Mouse (Mus musculus): ENCODE data around the gene Snrpd3. TPM values are rescaled to one million over a fixed set of nuclear protein-coding genes. Genes with fewer than 3 reads are reported as not detected.
"Not testable (repeated sequence)": the region's sequence is repeated elsewhere in the genome, so short reads cannot be mapped to it uniquely, and the experiment has no call there.

Snrpd3 gene
- polyA plus RNA-seq, 1 experiment from 2014 or later, result 203 TPM

DNA sequence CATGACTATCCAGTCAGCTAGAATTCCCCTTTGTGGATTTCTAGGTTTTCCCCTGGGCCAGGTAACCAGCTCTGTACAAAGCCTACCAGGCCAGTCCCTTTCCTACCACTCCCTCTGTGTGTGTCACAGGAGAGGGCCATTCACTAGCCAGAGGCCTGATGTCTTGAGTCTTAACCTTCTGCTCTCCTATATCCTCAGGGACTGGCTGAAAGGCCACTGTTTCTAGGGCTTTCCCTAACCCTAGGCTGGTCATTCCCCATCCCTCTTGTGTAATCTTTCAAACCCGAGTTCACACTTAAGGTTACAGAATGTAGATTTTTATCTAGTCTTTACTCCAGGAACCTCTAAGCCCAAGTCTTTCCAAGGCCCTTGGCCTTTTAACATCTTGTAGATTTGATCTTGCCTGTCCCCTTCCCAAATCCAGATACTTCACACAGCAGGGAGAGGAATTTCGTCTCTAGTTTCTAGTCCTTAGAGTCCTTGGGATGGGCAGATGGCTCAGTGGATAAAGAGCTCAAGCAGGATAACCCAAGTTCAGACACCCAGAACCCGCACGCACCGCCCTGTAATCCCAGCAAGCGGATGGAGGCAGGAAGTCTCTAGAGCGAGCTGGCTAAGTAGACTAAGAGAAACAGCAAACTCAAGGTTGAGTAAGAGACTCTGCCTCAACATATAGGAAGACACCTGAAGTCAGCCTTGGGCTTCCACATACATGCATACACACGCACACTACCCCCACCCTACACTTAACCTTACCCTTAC is 3.9 kb upstream of the Snrpd3 start:
- in situ Hi-C loops (cut with MboI; ENCODE audit: low pct_unique_long_range_greater_than_20kb), result no loop called here
- DNase-seq (ENCODE audit: low read depth, low spot score), result no peak
- ATAC-seq, result no peak
- ChIA-PET POLR2A (no interaction called here), CTCF (interaction anchor here (2.0 kb wide), 1 partner anchor 15 kb away, joined by 4 read pairs; no protein-coding TSS in a partner anchor)
- H3K27me3 ChIP-seq, result no peaks in the 10 kb centered on the region
- no peak for TF ChIP-seq CTCF (IDR thresholded peaks at IDR 0.05)

- DNase-seq (ENCODE audit: low read depth, low spot score), result no peak
- in situ Hi-C loops (cut with MboI; ENCODE audit: low pct_unique_long_range_greater_than_20kb), result no loop called here
- ATAC-seq, result no peak
- POLR2A ChIA-PET, result no interaction called here
- H3K27me3 ChIP-seq, result no peaks in the 10 kb centered on the region
- TF ChIP-seq CTCF (IDR thresholded peaks at IDR 0.05), result no peak
- CTCF ChIA-PET, result interaction anchor here (1.6 to 2.0 kb wide), 2 partner anchors 16 to 71 kb away, joined by 3 to 4 read pairs; no protein-coding TSS in a partner anchor
Measured at GRCm38 (mm10) chr10:75514361-75514760, 3.0 kb upstream of the Snrpd3 start.

DNA sequence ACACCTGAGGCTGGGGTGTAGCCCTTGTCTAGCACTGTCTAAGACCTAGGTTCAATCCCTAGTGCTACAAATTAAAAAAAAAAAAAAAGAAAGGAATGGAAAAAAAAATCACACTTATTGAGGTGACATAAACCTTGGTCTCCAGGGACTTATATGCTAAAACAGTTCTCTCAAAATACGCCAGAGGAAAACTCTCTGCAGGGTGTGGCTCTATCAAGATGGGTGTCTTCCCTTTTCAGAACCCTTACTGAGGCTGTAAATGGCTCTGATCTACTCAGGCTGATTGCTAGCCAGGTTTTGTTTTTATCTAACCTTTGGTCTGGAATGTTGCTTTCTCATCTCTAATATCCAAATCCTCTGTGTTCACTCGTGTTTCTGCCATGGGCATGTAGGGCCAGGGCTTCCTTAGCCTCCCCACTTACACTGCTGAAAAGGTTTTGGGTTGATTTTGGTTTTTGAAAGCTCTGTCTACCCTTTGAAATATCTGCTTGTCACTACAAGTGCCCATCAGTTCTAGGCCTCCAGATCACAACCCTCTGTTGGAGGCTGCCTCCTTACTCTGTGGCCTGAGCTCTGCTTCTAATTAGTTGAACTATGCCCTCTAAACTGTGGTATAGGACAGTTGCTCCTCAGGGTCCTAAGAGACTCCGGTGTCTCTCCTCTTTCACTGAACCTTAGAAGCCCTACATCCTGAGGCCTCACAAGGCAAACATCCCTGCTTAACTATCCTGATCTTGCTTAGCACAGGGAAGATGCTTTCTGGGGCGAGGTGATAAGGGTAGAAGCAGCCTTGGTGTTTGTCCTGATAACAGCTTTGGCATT is 1.9 kb upstream of the Snrpd3 start:
- no peak for DNase-seq (ENCODE audit: low read depth, low spot score)
- CTCF ChIA-PET, result interaction anchor here (1.6 to 2.0 kb wide), 2 partner anchors 17 to 70 kb away, joined by 3 to 4 read pairs; no protein-coding TSS in a partner anchor
- no peaks in the 10 kb centered on the region for H3K27me3 ChIP-seq
- in situ Hi-C loops (cut with MboI; ENCODE audit: low pct_unique_long_range_greater_than_20kb), result no loop called here
- POLR2A ChIA-PET, result no interaction called here
- ATAC-seq, result no peak
- no peak for TF ChIP-seq CTCF (IDR thresholded peaks at IDR 0.05)

- ChIA-PET POLR2A (interaction anchor here (0.7 kb wide), 1 partner anchor 33 kb away, joined by 3 read pairs; no protein-coding TSS in a partner anchor), CTCF (interaction anchor here (1.6 kb wide), 1 partner anchor 69 kb away, joined by 3 read pairs; no protein-coding TSS in a partner anchor)
- ATAC-seq (no peak), DNase-seq (ENCODE audit: low read depth, low spot score) (no peak)
- H3K27me3 ChIP-seq, result no peaks in the 10 kb centered on the region
- TF ChIP-seq CTCF (IDR thresholded peaks at IDR 0.05), result no peak
- in situ Hi-C loops (cut with MboI; ENCODE audit: low pct_unique_long_range_greater_than_20kb), result no loop called here
Measured at GRCm38 (mm10) chr10:75516038-75516723, 1.2 kb upstream of the Snrpd3 start.

GRCm38 (mm10) chr10:75516724-75517072 is 653 bp upstream of the Snrpd3 start:
- CTCF ChIA-PET, result interaction anchor here (0.9 kb wide), 1 partner anchor 44 kb away, joined by 3 read pairs; the partner anchor contains the start of gene Lrrc75b
- no peak for DNase-seq (ENCODE audit: low read depth, low spot score)
- POLR2A ChIA-PET, result interaction anchor here (0.7 kb wide), 1 partner anchor 32 kb away, joined by 3 read pairs; no protein-coding TSS in a partner anchor
- in situ Hi-C loops (cut with MboI; ENCODE audit: low pct_unique_long_range_greater_than_20kb), result no loop called here
- no peak for TF ChIP-seq CTCF (IDR thresholded peaks at IDR 0.05)
- no peak for ATAC-seq
- no peaks in the 10 kb centered on the region for H3K27me3 ChIP-seq

- peak; percentile 63 for ATAC-seq
- in situ Hi-C loops (cut with MboI; ENCODE audit: low pct_unique_long_range_greater_than_20kb), result no loop called here
- ChIA-PET POLR2A (interaction anchor here (0.6 to 1.3 kb wide), 4 partner anchors 9 to 20 kb away, joined by 3 to 4 read pairs (median 3); no protein-coding TSS in a partner anchor), CTCF (interaction anchor here (0.9 kb wide), 1 partner anchor 43 kb away, joined by 3 read pairs; the partner anchor contains the start of gene Lrrc75b)
- no peaks in the 10 kb centered on the region for H3K27me3 ChIP-seq
- no peak for TF ChIP-seq CTCF (IDR thresholded peaks at IDR 0.05)
- peak; percentile 77 for DNase-seq (ENCODE audit: low read depth, low spot score)
Measured at GRCm38 (mm10) chr10:75517758-75518143, 400 bp downstream of the Snrpd3 start, which contains the start of gene Gucd1. Gene Gucd1 (minus strand): TSS chr10:75517972.

GRCm38 (mm10) chr10:75520581-75520980 is 3.2 kb downstream of the Snrpd3 start:
- CTCF ChIA-PET, result no interaction called here
- POLR2A ChIA-PET, result no interaction called here
- no peaks in the 10 kb centered on the region for H3K27me3 ChIP-seq
- DNase-seq (ENCODE audit: low read depth, low spot score), result no peak
- no peak for TF ChIP-seq CTCF (IDR thresholded peaks at IDR 0.05)
- in situ Hi-C loops (cut with MboI; ENCODE audit: low pct_unique_long_range_greater_than_20kb), result no loop called here
- ATAC-seq, result no peak

- in situ Hi-C loops (cut with MboI; ENCODE audit: low pct_unique_long_range_greater_than_20kb), result no loop called here
- TF ChIP-seq CTCF (IDR thresholded peaks at IDR 0.05), result no peak
- ATAC-seq, result no peak
- no peaks in the 10 kb centered on the region for H3K27me3 ChIP-seq
- DNase-seq (ENCODE audit: low read depth, low spot score), result no peak
- ChIA-PET CTCF (no interaction called here), POLR2A (interaction anchor here (0.6 to 0.9 kb wide), 2 partner anchors 27 to 396 kb away, joined by 3 to 5 read pairs; no protein-coding TSS in a partner anchor)
Measured at GRCm38 (mm10) chr10:75521643-75522042, 4.3 kb downstream of the Snrpd3 start.

DNA sequence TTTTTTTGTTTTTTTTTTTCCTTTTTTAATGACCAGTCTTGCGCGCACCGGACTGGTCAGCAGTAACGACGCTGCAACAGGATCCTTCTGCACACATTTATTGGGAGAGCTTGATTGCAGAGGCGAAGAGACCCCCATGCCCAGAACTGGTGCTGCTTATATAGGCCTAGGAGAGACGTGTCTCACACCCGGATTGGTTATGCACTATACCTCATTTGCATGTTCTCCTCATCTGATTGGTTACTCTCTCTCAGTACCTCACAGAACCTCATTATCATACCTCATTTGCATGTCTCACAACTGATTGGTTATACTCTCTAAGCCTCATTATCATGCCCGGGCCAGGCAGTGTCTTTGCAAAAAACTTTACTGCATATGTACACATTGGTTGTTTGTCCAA is 8.1 kb downstream of the Snrpd3 start:
- DNase-seq (ENCODE audit: low read depth, low spot score); ATAC-seq; H3K27me3 ChIP-seq; in situ Hi-C loops (cut with MboI; ENCODE audit: low pct_unique_long_range_greater_than_20kb); POLR2A ChIA-PET: not testable (repeated sequence)
- CTCF ChIA-PET, result interaction anchor here (1.6 kb wide), 1 partner anchor 16 kb away, joined by 6 read pairs; no protein-coding TSS in a partner anchor

- no peaks in the 10 kb centered on the region for H3K27me3 ChIP-seq
- ChIA-PET CTCF (no interaction called here), POLR2A (no interaction called here)
- in situ Hi-C loops (cut with MboI; ENCODE audit: low pct_unique_long_range_greater_than_20kb), result no loop called here
- DNase-seq (ENCODE audit: low read depth, low spot score) (no peak), ATAC-seq (no peak)
- TF ChIP-seq CTCF (IDR thresholded peaks at IDR 0.05), result no peak
Measured at GRCm38 (mm10) chr10:75530322-75530721, 13.0 kb downstream of the Snrpd3 start.
